Mouse (Mus musculus): ENCODE measurements around the gene Gm136.
"Not testable (repeated sequence)": the region's sequence is repeated elsewhere in the genome, so short reads cannot be mapped to it uniquely, and the experiment has no call there.

The Gm136 gene

DNA sequence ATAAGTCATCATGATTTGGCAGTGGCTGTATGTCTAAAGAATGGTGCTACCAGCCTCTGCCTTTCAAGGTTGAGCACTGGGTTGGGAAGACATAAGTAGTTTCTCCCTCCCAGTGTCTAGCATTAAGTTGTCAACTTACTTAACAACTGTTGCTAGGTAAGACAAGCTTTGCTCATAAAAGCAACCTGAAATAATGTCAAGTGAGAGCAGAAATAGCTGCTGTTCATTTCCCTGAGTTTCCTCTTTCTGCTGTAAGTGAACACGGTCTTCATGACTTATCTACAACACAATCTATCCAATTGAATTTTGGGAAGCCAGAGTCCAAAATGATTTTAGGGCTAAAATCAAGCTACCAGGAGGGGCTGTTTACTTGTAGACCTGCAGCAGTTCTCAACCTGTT is at the start of gene Gm136:
TSS of gene Gm136 (minus strand) at position 101 of the 400 bp plus-strand sequence.
- DNase-seq, result no peak

DNA sequence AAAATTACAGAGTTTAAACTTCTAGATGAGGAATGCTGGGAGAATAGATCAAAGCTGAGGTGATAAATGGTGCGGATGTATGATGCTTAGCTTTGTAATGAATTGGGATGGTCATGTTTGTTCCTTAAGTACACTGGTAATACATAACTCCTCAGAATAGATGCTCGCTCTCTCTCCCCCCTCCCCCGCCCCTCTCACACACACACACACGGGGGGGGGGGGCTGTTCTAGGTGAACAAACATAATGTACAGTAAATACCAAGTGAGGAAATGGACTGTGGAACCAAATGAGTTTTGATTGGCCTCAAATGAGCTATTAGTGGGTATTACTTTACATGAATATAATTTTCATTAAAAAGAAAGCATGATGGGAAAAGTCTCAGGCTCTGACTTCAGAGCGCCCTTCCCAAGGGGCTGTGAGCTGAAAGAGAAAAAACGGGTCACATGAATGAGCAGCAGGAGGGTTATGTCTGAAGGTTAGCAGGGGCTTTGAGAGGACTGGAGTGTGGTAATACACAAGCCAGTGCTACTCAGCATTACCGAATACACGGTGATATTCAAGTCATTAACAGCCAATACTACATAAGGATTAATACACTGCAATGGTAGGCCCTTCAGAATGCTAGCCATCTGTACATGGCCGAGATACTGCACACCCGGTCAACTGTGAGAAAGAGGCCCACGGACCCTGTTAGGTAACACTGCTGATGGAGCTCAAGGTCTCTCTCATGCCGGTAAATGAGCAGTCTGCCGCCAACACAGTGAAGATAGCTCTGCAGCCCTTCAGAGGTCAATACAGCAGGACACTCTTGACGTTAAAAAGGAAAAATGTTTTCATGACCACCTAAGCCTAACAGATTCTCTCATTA is 45.3 kb upstream of the Gm136 start:
- no peak for DNase-seq

DNA sequence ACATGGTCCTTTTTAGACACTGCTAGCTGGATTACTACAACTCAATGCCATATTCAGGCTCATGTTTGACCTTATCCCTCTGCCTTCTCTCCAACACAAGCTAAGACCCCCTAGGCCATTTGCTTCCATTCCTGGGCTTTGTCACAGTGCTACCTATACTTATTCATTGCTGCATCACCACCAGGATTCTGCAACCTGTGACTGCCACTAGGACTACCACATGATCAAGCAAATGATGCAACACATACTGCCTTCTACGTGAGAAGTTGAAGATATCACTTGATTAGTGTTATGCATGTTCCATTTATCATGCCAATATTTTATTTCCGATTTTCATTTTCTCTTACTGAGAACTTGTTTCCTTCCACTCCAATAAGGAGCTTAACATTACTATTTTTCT is 41.9 kb upstream of the Gm136 start:
- DNase-seq, result no peak

DNA sequence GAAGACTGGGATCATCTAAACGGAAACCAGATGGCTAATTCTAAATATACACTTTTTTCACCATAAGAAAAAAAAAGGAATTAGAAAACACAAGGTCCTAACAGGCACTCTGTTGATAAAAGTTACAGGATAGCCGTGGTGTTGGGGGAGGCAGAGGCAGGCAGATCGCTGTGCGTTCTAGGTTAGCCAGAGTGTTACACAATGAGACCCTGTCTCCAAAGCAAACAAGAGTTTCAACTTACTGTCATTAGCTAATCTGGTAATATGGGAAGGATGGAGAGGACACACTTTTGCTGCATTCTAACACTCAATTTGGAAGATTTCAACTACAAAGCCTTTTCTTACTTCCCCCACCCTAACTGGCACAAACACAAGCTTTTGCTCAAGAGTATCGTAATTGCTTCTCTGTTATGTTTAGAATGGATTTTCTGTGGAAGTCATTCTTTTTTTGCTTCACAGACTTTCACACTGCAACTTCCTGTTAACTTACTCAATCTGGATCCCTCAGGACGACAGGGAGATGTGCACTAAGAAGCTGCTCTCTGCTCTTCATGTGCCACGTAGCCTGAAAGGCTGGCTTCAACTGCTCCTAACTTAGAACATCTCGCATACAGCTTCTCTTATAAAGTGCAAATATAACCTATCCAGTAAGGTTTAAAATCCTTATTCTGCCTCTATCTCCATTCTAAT is 41.4 kb upstream of the Gm136 start:
- DNase-seq, result no peak

DNA sequence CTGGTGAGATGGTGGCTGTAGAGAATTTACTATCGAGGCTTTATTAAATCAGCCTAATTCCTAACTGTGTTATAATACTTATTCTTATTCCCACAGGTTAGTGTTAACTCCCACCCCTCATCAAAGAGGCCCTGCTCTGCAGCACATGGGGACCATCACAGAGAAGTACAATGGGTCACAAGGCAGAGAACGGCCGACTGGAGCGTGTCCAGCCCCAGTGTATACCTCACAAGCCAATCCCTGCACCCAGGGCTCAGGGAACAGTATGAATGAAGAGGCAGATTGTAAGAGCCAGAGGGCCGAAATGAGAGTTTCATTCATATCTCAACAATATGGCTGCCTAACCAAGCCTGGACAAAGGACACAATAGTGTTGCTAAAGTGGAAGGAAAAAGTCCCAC is 40.2 kb upstream of the Gm136 start:
- DNase-seq, result no peak

DNA sequence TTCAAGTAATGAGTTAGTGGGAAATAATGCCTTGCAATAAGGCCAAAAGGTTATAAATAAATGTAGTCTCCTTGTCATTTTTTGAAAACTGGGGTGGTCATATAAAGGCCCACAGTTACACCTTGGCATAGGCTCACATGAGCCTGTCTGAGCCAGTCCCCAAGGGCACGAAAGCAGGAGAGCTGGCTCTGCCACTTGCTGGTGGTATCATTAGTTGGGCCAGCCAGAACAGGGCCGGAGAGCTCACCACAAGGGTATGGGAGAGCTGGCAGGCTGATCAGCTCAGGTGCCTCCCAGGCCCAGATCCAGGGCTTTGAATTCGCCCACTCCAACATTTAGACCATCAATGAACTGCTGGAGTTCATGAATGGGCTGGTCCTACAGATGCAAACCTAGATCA is 30.4 kb upstream of the Gm136 start:
- DNase-seq, result no peak

DNA sequence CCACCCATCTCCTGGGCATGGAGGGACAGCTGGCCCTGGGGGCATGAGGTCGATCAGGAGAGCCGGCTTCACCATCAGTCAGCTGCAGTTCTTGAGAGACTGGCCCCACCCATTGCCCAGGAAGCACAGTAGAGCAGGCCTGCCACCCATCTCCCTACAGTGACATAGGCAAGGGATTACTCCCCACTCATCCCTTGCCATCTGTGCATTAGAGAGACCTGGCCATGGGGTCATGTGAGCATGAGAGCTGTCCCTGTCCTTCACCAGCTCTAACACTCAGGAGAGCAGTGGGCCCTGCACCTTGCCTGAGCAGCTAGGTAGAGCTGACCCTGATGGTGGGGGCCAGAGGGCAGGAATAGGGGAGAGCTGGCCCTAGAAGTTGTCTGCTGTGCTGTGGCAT is 29.6 kb upstream of the Gm136 start:
- DNase-seq, result no peak

DNA sequence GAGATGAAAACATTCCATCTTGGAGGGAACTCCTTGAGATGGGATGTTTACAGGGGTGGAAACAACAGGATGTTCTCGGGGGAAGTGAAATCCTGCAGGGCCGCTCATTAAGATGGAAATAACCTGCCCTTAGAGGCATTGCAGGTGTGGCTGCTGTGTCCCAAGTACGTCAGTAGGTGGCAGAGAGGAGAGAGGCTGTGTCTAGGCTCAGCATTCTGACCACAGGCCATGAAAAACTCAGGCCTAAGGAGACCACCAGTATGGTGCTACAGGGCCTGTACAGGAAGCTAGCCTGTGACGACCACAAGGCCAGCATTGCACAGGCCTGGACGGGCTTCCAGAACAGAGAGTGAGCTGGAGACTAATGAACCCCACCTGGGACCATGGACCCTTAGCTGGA is 28.8 kb upstream of the Gm136 start:
- DNase-seq, result peak; percentile 28

DNA sequence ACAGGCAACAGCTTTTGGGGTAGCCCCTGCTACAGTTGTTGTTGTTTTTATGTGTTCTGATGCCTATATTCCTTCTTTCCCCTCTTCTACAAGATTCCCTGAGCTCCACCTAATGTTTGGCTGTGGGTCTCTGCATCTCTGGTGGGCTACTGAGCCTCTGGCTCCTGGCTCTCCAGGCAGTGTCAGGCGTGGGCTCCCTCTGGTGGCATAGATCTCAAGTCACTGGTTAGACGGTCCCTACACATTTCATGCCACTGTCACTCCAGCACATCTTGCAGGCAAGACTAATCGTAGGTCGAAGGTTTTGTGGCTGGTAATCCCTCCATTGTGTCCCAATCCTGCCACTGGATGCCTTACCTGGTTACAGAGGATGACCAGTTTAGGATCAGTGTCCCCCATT is 26.7 kb upstream of the Gm136 start:
- DNase-seq, result peak; percentile 46

DNA sequence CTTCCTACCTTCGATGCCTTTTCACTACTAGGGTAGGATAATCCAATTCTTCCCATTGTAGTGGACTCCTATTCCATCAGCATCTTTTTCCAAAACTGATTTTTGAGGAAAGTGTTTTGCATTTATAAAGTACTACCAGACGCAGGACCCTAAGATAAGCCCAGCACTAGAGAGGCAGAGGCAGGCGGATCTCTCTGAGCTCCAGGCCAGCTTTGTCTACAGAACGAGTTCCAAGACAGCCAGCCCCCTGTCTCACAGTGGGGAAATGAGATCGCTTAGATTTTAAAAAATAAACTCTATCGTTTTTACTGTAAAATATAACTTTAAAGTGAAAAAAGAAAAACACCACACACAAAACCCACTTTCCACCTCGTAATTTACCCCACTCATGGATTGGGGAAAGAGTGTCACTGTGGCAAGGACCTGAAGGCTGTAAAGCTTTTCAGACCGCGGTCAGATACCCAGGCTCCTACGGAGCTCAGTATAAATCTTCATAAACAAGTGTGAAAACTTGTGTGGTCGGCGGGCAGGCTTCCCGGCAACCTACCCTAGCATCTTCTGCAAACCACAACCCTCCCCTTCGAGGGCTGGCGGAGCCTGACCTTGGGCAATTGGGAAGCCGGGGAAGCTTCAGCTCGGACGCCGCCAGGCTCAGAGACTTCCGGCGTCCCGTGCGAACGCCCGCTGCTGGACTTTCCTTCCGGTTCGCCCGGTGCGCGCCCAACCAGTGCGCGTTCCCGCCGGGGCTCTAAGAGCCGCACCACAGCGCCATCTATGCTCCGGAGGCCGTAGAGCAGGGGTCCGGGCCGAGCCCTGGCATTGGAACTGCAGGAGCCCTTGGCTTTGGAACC is 21.8 kb upstream of the Gm136 start, which contains the start of gene Smim8:
TSS of gene Smim8 (minus strand) at position 747 of the 851 bp plus-strand sequence.
- peak; percentile 93 for DNase-seq

DNA sequence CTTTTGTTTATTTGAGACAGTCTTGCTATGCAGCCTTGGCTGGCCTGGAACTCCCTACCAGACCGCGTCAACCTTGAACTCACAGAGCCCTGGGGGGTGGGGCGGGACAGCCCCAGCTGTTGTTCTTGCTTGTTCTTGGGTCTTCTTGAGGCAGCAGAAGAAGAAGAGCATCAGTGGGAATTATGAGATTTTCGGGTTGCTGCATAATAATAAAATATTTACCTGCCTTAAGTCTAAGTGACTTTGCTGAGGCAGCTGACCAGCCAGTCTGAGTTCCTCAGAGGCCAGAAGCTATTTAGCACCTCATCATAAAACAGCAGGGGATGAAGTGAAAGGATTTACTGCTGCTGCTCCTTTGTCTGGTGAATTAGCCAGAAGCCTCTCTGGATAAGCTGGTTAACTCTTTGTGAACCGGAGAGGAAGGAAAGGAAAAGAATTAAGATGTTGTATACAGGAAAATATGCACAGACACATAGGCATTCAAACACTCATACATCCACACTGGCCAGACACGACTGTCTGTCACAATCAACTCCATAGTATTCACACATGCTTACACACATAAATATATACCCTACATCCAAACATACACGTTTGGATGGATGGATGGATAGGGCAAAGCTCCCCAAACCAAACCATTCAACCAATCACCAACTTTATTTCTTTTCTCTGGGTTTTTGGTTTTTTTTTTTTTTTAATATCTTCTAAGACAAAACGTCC is 15.7 kb upstream of the Gm136 start:
- no peak for DNase-seq

DNA sequence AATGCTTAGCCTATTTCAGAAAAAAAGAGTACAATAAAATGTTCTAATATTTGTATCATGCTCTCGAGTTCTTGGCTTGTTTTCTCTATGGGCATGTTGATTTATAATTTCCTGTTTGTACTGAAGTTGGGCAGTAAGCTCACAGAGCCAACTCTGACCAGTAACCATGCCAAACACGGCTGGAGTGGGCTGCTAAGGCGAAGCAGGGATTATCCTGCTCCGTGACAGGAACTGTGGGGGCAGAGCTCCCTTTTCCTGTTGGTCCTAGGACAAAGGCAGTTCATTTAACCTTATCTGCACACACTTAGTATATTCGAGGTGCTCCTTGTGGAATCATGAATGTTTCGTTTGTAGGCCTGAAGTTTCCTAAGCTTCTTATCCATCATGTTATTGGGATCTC is 6.8 kb downstream of the Gm136 start:
- no peak for DNase-seq

DNA sequence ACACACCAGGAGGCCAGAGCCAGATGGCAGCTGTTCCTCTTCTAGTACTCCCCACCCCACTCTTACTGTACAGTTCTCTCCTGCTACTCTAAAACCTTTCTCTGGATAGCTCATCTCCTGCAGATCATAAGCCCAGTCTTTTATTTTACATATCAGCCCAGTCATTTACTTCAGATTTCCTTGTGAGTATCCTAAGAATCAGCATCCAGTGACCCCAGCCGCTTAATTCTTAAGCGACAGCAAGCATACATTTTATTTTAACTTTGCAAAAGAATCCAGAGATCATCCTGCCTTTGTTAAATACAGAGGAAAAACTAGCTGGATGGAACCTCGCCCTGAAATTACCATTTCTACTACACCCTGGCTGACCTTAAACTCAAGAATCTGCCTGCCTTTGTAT is 21.6 kb downstream of the Gm136 start:
- DNase-seq, result no peak

DNA sequence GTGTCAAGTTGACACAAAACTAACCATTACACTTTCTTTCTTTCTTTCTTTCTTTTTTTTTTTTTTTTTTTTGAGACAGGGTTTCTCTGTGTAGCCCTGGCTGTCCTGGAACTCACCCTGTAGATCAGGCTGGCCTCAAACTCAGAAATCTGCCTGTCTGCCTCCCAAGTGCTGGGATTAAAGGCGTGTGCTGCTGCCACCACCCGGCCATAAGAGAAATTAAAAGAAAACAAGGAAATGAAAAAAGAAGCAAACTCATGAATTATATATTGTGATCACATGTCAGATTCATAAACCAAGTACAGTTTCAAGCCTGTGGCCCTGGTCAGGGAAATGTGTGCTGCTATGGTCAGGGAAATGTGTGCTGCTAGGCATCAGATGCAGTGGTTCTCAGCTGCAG is 22.6 kb downstream of the Gm136 start:
- not testable (repeated sequence) for DNase-seq

DNA sequence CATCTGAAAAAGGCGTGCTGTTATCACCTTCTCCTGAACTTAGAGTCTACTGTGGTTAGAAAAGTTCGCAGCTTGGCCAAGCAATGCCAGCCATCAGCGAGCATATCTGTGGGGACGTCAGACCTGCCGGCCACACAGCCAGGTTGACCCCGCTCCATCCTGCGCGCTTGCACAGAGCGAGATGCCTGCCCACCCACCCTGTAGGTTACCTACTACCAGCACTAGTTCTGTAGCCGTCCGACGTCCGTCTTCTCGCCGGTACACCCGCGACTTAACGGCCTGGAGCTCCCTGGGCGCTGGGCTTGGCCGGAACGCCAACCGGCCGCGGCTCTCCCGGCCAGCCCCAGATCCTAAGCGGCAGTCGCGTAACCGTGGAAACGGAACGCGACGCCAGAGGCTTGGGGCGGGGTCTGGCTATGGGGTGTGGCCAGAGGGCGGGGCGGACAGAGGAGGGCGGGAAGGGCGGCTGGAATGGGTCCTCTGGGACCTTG is 26.2 kb downstream of the Gm136 start, which contains the start of gene Cfap206:
TSS of gene Cfap206 (minus strand) at position 356 of the 491 bp plus-strand sequence.
- peak; percentile 43 for DNase-seq

DNA sequence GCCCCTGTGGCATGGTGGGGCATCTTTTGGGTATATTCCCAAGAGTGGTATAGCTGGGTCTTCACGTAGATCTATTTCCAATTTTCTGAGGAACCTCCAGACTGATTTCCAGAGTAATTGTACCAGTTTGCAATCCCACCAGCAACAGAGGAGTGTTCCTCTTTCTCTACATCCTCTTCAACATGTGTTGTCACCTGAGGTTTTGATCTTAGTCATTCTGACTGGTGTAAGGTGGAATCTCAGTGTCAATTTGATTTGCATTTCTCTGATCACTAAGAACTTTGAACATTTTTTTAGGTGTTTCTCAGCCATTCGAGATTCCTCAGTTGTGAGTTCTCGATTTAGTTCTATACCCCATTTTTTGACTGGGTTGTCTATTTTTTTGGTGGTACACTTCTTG is 30.4 kb downstream of the Gm136 start:
- not testable (repeated sequence) for DNase-seq

DNA sequence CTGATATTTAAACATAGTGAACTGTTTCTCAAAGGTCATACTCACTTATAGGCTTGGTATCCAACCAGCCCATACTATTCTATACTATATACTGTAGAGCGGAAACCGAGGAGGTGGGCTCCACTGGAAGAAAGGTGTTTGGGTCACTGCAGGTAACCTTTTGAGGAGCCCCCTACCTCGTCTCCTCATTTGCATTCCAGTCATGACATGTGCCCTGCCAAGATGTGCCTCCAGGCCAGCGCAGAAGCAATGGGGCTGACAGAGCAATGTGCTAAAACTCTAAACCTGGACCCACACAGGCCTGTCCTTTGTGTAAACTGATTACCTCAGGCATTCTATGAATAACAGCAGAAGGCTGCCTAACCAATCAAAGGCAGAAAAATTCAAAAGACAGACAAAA is 31.8 kb downstream of the Gm136 start:
- no peak for DNase-seq

DNA sequence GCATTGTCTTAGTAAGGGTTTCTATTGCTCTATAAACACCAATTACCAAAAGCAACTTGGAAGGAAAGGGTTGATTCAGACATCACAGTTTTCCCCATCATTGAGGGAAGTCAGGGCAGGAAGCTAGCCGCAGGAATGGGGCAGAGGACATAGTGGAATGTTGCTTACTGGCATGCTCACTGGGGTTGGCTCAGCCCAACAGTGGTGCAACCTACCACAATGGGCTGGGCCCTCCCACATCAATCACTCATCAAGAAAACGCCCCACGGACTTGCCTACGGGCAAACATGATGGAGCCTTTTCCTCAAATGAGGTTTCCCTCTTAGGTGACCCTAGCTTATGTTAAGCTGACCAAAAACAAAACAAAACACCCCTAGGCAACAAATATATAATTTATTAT is 32.9 kb downstream of the Gm136 start:
- DNase-seq, result no peak

DNA sequence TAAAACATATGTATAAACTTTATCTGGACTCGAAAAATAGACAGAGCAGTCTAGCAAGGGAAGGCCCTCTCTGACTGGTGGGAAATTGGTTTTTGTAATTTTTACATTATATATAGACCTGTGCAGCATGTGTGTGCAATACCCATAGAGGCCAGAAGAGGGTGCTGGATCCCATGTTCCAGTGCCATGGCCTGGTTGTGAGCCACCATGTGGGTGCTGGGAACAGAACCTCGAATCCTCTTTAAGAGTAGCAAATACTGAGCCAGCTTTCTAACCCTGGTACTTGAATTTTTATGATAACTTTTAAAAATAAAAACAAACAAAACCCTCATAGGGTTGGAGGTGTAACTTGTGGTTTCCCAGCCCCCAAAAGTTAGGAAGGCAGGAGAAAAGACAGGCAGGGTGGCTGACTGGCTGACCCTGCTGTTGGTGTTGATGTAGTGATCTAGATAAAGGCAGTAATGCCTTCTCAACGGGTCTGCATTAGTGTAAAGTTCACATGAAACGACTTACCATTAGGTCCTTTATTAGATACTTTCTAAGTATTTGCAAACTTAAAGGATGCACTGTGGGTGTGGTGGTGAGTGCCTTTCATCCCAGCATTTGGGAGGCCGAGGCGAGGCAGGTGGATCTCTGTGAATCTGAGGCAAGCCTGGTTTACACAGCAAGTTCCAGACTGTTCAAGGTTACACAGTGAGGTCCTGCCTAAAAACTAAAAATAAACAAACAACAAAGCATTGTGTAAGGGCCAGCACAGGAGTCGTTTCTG is 35.8 kb downstream of the Gm136 start:
- no peak for DNase-seq

DNA sequence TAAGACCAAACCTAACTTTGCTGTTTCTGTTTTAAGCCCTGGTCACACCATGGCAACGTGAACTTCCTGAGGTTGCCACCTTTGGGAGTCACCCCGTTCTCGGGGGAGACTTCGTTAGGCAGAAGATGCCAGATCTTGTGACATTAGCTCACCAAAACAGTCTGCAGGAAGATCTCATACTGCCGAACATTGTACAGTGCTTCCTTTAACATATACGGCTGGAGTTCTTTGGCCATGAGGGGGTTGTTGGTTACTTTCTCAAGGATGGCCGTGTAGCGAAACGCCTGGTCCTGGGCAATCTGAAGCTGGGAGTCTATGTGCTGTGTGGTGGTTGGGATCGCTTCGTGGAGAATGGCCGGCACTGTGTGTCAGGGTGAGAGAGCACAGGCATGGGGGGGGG is 36.6 kb downstream of the Gm136 start:
- DNase-seq, result no peak

DNA sequence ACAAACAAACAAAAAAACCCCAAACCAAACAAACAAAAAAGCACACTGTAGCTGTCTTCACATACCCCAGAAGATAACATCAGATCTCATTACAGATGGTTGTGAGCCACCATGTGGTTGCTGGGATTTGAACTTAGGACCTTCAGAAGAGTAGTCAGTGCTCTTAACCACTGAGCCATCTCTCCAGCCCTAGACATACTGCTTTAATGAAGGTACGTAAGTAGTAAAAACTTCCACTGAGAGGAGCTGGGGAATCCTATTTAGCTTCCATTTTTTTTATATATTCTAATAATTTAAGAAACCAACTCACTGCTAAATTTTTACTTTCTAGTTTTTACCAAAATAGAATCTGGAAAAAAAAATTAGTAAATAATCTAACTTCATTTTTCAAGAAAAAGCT is 41.0 kb downstream of the Gm136 start:
- no peak for DNase-seq

DNA sequence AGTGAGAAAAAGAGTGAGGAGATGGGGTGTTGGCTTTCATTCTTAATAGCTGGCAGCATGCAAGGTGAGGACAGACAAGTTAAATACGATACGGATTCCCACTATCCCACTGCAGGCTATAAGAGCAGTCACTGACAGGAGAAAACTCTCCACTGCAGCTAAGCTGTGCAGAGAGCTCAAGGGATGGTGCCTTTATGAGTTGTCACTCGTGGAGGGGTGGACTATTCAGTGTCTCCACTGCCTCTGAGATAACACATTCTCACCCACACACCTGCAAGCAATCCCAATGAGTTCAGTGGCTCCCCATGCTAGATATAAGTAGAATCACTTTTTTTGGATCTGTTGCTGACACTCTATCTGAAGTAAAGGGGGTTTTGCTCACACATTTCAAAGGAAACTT is 47.9 kb downstream of the Gm136 start:
- no peak for DNase-seq
